Mouse (Mus musculus) liver, embryonic 14.5 days (tissue): ENCODE data around the gene Xpa.

Experiments
- CTCF ChIP-seq: IDR thresholded peaks from 2 replicates; pipeline ENCODE4 v1.5.1; 2016; ENCODE audit warnings: antibody characterized with exemption, low read depth, control low read depth
- EP300 ChIP-seq: IDR thresholded peaks from 2 replicates; pipeline ENCODE4 v1.6.1; 2016; ENCODE audit warnings: antibody characterized with exemption, low read depth

DNA sequence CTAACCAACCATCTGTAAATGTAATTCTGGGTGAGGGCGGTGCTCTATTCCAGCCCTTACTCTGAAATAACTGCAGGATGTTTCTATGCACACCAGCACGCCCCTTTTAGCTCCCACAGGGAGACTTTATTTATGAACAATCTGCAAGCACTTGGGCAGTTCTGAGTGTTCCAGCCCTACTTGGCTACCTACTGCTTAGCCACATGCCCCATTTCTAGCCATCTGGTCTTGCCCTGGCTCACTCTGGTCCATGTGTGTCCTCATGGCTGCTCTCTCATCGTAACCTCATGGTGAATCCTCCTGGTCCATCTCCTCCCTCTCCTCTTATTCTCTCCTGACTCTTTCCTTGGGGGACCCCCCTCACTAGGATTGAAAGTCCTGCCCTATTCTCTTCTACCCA lies 39.8 kb upstream of the Xpa start:
- TF ChIP-seq CTCF (no peak), EP300 (no peak)
